Mouse (Mus musculus): Measurements from ENCODE around the gene Epn3.

Gene Epn3

DNA sequence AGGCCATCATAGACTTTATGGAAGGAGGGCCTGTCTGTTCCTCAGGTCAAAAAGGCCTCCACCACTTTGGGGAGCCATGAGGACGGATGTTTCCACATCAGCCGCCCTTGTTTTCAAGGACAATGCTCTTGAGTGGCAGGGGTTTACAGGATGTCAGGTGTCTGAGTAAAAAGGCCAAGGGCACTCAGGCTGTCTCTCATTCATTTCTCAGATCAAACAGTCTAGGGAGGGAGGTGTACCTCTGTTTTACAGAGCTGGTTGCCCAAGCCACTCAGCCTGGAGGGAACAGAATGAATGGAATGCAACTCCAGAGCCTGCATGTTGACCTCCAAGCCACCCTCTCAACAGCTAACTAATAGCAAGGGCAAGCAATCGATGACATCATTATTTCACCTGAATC lies 4.4 kb downstream of the Epn3 start:
- no peak for DNase-seq

DNA sequence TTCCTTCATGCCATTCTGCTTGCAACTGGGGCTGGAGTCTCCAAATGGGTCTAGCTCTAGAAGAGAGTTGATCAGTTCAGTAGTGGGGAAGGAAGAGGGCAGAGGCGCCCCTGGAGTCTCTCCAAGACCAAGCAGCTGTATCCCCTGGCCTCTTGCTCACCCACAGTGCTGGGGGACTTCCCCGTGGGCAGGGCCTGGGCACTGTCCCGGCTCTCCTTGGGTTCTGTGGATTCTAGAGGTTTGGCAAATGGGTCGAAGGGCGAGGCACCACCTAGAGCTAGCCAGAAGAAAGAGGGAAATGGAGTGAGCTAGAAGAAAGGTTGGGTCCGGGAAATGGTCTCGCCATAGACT lies 8.1 kb downstream of the Epn3 start:
- no peak for DNase-seq

DNA sequence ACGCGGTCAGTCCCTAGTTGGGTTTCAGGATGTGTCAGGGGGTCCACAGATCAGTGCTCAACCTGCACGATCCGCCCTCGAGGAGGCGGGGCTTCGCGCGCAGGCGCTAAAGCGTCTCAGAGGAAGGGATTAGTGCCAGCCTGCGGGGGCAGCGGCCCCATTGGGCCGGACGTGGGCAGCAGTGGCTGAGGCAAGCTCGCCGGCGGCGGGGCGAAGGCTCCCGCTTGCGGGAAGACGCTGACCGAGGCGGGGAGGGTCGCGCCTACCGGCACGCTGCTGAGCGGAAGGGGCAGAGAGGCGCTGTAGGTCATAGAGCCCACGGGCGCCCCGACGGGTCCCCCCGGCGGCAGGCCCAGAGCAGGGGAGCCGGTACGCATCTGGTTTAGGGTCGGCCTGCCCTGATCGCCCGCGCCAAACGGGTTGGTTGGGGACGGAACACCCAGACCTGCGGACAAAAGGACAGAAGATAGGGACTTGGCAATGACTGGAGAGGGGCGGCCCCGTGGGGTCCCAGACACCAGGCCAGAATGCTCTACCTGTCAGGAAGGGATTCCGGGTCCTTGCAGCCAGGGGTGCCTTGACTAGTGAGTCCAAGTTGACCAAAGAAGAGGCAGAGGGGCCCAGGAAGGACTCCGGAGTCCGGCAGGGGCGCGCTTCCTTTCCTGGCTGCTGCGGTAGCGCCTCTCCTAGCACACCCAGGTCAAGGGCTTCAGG lies 8.6 kb downstream of the Epn3 start:
- peak; percentile 81 for DNase-seq

DNA sequence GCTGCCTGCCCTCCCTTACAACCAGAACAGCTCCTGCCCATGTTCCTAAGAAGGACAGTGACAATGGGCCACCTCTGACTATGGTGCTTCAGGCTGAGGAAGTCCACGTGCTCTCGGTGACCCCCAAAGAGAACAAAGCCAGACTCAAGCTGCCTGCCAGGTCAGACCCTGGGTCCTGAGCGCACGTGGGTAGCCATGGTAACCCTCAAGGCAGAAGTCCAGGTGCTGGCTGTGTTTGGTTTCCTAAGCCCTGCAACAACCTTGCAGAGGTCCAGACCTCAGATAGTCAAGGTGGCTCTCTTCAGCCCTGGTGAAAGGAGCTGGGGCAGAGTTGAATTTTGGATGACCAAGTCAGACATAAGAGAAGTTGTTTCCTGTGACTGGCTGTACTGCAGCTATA lies 10.0 kb downstream of the Epn3 start:
- DNase-seq: no peak

DNA sequence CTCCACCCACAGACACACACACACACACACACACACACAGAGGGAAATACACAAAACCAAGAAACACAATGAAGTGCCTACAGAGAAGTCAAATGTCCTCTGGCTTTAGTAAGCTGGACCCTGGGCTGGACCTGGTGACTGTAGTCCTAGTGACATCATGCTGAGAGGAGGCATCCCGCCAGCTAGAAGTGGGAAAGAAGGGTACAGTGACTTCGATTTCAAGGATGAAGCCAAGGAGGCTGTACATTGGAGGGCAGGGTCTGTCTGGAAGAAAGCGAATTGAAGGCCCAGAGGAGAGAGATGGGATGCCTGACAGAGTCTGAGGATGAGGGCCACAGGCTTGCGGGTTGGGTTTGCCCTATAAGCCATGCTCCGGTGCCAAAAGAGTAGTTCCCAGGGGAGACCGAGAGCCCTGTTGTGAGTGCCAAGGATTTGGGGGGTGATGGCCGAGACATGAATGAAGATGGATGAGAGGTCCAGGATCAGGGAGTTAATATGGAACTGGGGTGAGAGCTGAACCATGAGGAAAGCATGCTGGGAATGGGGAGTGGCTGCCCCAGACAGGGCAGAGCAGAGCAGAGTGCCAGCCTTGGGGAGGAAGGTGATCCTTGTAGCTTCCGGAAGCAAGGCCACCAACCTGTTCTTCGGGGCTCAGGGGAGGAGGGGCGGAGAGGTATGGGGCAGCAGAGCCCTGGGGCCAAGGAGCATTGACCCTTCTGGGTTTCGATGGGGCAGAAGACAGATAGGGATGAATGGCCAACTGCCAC lies 10.8 kb downstream of the Epn3 start:
- DNase-seq: no peak

DNA sequence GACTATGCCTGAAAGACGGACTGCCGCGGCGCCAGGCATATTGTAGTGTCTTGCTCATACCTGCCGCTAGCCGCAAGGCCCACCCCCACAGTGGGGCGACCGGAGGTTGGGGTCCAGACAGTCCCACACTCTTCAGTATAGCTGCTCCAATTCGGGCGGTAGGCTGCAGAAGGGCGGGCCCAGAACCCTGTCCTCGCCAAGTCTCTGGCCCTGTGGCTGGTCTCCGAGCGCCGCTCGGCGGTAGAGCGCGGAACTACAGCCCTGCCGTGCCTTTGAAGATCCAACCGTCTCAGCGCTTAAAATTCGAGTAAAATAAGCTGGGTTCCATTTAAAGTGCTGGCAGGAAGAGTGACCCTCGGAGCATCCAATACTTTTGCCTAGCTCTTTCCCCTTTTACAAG lies 13.8 kb downstream of the Epn3 start, which contains the start of gene Spata20:
Gene Spata20 (minus strand): TSS at position 179 of the 400 bp plus-strand sequence.
- DNase-seq: peak; percentile 84

DNA sequence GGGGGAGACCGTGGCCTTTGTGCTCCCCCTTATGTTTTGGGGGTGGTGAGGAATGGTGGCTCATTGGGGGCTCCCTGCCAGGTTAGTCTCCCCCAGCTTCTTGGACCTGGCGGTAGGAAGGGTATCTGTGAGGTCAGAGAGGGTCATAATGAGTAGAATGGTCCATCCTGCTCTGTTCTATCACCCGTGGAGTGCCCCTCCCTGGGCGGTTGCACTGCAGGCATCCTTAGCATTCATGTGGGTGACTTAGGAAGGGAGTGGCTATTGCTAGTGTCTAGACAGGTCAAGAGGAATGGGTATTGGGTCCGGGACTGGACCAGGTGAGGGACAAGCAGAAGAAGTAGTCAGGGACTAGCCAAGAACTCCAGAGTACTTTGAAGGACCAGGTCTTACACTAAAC lies 14.6 kb downstream of the Epn3 start:
- DNase-seq: no peak

DNA sequence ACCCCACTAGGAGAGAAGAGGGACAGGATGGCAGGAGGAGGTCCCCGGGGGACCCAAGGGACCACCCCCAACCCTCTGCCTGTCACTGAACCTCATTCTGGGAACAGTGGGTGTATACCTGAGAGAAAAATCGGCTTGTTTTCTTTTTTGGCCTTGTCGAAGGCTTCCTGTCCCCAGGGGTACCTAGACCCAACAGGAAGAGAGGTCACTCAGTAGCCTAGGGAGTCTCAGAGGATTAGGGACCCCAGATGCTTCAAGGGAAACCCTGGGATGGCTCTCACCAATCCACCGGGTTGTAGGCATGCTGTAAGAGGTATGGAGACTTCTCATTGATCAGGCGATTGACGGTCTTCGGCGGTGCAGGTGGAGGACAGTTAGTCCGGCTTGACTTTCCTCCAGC lies 15.1 kb downstream of the Epn3 start:
- no peak for DNase-seq

DNA sequence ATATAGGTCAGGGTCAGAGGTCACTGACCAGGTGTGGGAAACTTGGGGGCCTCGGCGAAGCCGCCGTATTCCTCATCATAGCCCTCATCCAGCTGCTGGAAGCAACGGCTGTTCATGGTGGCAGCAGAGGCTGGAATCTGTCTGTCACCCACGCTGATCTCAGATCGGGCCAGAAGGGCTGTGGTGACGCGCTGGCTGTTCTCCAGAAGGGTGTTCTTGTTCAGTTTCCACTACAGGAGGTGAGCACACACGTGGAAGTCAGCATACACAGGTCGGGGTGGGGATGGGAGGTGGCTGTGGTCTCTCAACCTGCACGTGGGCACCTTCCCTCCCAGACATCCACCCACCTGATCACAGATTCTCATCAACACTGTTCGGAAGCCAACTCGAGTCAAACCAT lies 15.9 kb downstream of the Epn3 start:
- no peak for DNase-seq

DNA sequence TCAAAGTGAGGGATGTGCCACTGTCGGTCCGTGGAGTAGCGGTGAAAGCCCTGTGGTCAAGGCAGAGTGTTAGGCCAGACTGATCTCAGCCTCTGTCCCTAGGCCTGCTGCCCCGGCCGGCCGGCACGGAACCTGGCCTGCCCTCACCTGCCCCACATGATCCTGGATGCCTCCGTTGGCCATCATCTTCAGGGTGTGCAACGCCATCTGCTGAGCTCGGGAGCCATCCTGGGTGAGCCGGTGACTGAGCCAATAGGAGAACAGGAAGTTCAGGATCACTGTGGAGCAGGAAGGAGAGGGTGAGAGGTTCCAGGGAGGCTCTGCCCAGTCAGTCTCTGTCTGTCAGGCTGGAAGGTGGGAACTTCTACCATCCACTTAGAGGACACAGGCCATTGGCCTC lies 16.3 kb downstream of the Epn3 start:
- DNase-seq: no peak

DNA sequence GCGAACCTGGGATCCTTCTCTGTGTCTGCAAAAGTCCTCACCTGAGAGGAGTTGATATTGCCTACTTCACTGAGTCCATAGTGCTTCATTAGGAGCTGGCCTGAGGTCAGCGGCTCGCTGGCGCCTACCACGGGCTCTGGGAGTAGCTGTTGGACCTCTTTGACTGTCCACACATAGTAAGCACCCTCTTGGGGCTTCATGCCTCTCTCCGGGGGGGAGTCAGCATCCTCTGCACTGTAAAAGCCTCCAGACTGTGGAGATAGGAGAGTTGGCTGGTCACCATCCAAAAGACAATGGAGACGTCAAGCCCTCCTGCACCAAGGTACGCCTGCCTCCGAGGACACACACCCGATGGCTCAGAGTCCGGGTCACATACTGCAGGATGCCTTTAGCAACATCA lies 17.0 kb downstream of the Epn3 start:
- no peak for DNase-seq

DNA sequence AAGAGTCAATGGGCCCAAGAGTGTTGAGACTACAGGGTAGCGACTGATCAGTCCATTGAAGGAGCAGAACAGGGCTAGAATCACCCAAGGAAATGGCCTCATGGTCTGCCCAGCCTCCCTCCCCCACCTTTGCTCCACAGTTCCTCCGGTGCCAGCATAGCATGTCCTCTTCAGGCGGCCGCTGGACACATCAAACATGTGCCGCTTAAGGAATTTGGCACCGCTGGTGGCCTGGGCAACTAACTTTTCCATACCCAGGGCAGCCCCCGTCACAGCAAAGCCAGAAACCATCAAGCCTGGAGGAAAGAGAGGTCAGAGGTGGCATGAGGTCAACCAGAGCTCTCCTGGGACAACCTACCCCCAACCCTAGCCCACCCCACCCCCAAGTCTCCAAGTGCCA lies 17.8 kb downstream of the Epn3 start:
- no peak for DNase-seq

DNA sequence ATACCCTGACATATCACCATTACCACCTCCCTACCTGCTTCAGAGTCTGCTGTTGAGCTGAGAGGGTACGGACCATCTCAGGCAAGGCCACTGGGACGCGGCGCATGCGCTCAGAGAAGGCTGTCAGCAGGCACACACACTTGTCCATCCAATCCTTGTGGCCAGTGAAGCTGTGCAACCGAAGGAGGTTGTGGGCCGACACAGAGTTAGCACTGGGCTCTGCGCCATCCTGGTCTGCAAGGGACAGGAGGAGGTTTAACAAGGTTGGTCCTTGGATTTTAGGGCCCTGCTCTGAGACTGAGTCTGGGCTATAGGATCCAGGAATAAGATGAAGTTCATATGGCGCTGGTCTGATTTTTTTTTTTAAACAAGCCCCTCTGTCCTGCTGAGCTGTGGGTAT lies 19.4 kb downstream of the Epn3 start:
- DNase-seq: no peak

DNA sequence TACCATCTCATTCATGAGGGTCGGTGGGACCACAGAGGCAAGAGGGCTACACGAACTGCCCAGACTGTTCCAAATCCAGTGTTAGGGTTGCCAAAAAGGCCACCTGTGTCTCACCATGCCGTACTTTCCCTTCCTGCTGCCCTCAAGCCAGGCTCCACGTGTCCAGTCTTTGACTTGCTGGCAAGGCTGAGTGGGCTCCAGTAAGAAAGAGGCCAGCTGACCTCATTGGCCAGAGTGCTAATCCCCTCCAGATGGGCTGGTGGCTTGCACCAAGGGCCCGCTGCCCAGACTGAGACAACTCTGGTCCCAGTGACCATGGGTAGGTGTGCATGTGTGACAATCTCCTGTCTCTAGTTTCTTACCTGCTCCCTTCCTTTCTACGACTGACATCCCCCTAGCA lies 22.1 kb downstream of the Epn3 start:
- no peak for DNase-seq

DNA sequence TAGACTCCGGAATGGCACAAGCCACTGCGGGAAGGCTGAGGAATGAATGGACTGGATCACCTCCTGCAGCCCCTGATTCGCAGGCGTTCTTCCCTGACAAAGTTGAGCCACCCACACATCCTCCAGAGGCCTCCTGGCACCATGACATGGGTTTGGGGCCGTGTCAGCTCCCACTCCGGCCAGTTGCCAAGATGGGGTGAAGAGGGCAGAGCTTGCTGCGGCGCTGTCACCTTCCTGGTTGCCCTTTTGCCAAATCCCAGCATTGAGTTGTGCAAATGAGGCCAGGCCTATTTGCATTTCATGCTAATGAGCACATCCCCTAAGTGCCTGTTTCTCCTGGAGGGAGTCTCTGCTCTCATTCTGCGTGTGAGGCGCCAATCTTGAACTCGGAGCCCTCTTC lies 24.1 kb downstream of the Epn3 start:
- DNase-seq: no peak

DNA sequence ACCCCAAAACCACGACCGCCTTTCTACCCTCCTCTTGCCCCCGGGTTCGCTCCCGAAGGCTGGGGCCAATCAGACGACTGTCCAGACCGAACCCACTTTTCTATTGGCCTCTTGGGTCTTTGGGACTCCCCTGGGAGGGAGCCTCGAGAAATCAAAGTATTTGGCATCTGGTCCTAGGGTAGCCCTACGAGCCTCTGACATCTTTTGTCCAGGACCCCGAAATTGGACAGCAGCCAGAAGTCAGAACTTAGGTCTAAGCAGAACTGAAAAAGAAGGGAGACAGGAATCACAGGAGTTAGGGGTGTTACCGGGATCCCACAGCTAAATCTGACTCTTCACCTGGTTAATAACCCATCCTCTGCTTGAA lies 25.2 kb downstream of the Epn3 start:
- no peak for DNase-seq

DNA sequence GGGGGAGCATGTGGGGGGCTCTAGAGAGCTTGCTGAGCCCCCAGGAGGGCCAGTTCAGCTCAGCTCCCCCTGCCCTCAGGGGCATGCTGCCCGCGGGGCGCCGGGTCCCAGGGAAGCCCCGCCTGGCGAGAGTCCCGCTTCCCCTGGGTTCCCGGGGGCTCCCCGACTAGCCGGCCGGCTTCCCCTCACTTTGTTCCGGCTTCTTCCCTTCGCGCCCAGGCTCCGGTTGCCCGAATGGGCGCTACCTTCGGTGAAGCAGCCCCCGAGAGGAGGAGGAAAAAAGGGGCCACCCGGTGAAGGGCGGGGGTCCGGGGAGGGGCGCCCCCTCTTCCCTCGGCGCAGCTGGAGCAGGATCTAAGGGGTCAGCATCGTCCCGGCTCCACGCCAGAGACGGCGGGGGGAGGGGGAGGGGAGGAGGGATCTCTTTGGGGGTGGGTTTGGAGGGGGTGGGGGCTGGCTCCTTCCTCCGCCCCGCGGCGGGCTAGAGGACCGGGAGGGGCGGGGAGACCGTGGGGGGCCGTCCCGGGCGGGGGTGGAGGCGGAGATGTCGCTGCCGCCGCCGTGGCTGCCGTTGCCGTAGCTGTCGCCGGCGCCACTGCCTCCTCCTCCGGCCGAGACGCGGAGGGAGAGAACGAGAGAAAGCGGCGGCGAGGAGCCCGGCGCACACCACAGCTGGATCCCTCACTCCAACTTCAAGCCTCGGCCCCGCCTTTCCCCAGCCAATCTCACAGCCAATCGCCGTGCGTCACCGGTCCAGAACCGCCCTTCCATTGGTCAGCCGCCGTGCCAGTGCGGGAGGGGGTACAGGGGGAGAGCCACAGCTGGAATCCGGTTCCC lies 25.8 kb downstream of the Epn3 start, which contains the start of gene Cacna1g:
Gene Cacna1g (minus strand): TSS at position 492 of the 837 bp plus-strand sequence.
- peak; percentile 93 for DNase-seq

DNA sequence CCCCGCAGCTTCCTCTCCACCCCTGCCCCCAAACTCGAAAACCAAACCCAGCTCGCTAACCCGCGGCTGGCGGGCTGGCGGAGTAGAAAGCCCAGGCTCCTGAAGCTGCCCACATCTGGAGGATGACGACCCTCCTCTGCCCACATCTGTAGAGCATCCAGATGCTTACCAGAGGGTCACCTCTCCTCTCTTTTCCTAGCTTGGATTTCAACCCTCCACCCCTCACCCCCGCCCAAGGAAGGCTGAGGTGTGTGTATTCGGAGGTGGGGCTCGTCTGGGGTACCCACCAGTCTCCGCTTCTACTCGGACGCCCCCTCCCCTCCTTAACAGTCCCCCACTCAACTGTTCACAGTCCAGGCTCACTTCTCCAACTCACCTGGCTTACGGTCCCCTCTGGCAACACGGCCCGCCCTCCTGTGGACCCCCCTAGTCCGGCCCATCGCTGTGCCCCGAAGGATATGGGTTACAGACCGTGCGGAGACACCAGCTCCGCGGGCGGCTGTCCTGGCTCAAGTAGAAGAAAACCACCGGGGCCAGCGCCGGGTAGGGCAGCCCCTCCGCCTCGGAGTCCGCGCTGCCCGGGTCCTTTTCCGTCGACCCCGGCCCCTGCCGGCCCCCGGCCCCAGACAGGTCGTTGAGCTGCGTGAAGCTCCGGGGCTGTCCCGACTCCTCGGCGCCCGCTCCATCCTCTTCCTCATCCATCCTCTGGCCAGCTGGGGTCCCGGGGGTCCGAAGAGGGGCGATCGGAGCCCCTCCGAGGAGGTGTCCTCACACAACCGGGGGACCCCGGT lies 26.7 kb downstream of the Epn3 start:
- peak; percentile 57 for DNase-seq

DNA sequence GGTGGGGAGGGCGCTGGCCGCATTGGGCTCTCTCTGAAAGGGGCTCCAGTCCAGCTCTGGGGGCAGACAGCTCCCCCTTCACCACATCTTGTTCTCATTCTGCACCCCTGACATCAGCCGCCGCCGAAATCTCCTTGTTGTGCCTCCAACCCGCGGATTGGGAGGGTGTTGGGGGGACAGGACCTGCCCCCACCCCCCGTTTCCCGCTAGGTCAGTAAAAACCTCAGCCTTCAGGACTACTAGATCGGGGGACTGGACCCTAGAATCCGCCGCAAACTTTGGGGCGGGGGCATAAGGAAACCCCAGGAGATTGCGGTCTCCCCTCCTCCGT lies 27.2 kb downstream of the Epn3 start:
- peak; percentile 53 for DNase-seq

DNA sequence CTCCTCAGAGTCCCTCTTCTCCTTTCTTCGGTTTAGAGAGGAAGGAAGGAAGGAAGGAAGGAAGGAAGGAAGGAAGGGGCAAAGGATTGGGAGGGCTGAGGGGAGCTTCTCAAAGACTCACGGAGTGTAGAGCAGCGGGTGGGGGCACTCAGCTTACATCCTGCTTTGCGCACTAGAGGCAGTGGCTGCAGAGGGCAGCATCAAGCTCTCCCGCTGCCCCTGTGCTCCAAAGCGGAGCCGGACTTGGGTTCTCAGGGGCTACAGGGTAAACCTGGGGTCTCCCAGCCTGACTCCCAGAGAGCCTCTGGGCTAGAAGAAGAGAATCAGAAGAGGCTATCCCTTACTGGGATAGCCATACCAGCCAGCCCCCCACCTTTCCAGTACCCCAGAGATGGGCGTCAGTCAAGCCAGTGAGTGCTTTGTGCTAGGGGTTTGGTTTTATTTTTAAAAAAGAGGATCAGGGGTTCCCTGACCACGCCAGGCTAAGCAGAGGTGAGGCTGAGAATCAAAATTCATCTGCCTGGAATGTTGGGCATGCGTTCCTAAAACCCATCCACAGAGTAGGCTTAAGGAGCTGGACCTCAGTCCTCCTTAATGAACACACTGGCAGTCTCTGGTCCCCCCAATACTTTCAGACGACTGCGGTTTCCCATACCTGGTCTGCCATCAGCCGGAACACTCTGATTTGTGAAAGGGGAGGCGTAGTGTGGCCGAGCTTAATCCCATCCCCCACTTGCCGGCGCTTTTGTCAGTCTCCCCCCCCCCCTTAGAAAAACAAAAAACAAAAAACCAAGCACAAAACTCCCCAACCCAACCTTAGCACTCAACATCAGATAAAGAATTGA lies 27.8 kb downstream of the Epn3 start:
- peak; percentile 67 for DNase-seq

DNA sequence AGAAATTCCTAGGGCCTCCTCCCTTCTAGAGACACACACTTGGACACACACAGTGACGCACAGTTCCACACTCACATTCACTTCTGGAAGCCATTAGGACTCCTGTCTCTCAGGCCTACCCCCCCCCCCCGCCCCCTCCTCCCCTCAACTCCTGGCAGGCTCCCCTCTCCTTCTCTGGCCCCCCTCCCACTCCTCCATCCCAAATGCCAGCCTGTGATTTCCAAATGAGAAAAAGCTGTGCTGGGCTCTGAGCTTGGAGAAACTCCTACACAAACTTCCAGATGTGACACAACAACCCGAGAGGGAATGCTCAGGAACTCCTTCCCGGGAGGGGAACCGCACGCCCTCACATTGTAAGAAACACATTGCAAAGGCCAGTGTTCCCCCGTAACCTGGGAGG lies 29.4 kb downstream of the Epn3 start:
- peak; percentile 81 for DNase-seq

Data from embryo, embryonic 11 days (tissue).